Mouse (Mus musculus) embryo, embryonic 10.5 days (tissue): Measurements from ENCODE around the gene Cpa2.

Experiments
- DNase-seq: peaks from one replicate; pipeline ENCODE4 v3.0.0-alpha.2; 2015; ENCODE audit warnings: low spot score

Cpa2 gene

DNA sequence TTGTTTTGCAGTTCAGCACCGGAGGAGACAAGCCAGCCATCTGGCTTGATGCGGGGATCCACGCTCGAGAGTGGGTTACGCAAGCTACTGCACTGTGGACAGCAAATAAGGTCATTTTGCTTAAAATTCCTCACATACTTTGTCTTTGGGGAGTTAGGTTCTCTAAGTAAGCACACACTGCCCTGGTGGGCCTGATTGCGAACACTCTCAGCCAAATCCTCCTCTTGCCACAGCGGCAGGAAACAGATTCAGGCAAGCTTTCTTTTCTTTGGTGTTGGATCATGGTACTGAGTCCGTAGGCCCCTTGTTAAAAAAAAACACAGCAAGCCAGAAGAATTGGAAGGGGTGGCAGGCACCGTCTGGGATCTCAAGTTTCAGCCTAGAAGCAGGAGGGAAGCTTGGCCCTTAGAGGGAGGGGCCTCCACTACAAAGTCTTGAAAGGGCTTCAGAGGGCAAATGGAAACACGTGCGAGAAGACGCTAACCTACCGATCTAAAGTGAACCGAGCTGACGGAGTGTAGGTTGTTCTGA is 7.9 kb downstream of the Cpa2 start:
- DNase-seq, result peak; percentile 91

DNA sequence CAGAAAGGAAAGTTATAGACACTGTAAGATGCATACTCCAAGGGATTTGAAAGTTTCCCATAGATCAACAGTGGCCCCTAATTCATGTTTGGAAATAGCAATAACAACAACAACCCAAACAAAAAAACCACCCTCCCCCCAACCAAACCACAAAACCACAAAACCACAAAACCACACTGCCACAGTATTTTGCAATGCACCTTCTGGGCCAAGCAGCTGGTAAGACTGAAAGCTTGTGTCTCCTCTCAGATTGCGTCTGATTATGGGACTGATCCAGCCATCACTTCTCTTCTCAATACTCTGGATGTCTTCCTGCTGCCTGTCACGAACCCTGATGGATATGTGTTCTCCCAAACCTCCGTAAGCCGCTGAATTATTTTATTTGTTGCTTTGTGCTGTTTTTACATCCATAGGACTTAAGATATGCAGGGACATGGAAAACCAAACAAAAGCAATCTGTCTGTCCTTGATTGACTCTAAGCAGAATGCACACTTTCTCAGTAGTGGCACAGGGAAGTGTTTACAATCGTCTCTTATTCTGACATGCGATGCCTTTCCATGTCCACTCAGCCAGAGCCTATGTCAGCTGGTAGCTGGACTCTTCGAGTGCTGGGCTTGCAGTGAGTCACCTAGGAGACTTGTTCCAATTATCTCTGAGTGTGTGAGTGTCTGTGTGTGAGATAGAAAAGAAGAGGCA is 9.3 kb downstream of the Cpa2 start:
- peak; percentile 52 for DNase-seq

DNA sequence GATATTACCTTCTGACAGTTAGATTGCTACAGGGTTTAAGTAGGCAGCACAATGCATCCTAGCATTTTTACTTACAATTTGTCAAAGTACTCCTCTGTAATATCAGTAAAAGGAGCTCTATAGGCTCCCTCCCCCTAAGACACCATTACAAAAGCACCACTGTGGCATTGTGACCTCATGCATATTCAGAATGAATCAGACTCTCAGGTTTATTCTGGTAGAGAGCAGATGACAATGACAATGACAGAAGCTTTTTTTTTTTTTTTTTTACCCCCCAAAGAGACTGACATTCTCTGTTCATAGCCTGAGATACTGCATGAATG is 9.8 kb downstream of the Cpa2 start:
- peak; percentile 67 for DNase-seq

- peak; percentile 84 for DNase-seq
Measured at GRCm38 (mm10) chr6:30551644-30552580, 10.5 kb downstream of the Cpa2 start.

- no peak for DNase-seq
Measured at GRCm38 (mm10) chr6:30552628-30553027, 11.2 kb downstream of the Cpa2 start.

GRCm38 (mm10) chr6:30553381-30554010 is 12.1 kb downstream of the Cpa2 start:
- DNase-seq, result no peak

DNA sequence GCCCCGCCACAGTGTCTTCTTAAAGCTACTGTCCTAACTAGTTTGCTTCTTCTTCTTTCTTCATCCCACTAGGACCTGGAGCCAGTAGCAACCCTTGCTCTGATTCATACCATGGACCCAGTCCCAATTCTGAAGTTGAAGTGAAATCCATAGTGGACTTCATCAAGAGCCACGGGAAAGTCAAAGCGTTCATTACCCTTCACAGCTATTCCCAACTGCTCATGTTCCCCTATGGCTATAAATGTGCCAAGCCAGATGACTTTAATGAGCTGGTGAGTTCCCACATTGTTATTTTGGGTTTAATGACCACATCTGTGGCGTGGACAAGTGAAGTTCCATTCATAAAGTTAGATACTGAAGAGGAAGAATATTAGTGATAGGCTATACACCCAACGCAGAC is 12.7 kb downstream of the Cpa2 start:
- no peak for DNase-seq

DNA sequence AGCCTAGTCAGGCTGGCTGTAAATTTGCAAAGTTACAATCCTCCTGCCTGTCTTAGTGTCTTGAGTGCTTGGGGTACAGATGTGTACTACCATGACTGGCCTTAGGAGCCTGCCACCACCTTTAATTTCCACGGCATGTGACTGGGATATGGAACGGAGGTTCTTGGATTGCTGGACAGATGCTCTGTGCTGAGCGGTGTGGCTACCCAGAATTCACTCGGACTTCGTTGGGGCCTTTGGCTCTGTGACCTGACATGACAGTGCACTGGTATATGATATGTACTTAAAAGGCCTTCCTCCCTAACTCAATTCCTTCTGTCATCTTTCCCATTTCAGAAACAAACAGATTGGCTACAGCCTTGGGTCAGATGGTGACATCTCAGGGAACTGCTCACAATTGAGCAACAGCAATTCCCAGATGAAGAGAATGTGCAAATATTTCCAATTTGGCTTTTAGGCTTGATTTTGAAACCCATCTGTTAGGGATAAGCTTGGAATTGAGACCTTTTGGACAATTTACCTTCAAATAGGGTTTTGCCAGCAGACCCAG is 13.3 kb downstream of the Cpa2 start:
- no peak for DNase-seq

DNA sequence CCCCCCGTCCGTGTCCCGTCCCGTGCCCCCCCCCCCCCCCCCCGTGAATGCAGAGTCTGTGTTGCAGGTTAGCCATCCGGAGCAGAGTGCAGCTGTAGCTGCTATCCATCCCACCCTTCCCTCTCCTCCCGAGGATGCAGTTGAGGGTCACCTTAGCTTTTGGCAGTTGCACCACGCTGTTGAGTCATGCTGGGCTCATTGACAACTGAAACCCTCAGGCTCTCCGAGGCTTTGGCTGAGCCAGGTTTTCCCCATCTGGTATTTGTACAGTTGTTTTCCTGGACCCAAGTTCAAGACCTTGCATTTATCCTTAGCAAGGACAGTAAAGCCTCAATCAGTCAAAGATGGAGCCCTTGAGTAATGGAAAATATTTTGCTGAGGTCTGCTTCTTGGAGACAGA is 14.7 kb downstream of the Cpa2 start:
- DNase-seq, result no peak

- no peak for DNase-seq
Measured at GRCm38 (mm10) chr6:30559726-30560125, 18.3 kb downstream of the Cpa2 start.

DNA sequence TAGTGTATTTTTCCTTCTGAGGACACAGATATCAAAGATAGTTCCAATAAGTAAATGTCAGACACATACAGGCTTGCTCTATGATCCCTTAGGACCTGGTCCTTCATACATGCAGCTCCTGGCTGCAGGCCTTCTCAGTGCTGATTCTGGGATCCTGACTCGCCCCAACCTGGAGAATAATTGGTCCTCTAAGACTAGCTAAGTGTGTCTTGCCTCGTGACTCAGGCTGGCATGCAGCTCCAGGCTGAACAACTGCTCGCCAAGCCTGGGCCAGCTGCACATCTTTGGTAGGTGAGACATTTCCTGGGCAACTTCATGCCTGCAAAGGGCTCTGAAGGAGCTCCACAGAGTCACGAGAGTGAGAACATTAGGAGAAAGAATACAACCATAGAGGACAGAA is 20.8 kb downstream of the Cpa2 start:
- DNase-seq, result no peak

DNA sequence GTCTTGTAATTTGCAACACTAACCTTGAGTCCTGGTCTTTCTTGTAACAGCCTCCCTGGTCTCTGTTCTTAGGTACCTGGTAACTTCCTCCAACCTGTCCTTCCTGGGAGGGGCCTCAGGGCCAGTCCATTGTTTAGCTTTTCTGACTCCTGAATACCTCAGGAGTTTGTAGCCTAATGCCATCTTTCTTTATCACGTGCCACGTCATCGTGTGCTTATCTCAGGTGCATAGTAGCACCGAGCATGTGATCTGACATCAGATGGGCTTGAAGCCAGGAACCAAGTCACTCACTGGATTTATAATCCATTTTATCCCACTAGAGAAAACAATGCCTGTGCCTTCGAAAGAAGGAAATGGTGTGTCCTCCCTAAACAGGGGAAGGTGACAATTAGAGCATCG is 22.2 kb downstream of the Cpa2 start:
- no peak for DNase-seq

DNA sequence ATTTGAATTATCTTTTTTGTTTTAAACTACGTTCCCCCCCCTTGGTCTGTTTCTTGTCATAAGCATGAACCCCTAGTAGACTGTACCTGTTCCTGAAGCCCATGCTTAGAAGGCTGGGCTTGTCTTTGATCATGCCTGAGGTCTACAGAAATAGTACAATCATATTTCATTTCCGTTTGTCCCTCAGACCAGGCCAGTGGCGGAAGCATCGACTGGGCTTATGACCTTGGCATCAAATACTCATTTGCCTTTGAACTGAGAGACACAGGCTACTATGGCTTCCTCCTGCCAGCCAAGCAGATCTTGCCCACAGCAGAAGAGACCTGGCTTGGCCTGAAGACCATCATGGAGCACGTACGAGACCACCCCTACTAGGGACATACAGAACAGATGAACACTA is 22.7 kb downstream of the Cpa2 start:
- no peak for DNase-seq

DNA sequence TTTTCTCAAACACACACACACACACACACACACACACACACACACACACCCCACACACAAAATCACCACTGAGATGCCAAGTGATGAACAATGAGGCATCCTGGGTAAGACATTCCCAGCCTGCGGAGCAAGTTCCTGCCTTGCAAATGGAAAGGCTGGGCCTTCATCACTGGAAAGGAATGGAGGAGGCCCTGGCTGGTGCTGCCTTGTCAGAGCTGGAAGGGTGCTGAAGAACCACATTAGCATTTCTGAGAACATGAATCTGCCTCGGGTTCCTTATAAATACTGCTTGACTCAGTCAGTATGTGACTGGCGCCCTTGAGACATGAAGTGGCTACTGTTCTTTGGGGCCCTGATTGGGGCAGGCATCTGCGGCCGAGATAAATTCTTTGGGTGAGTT is 26.7 kb downstream of the Cpa2 start, which contains the start of gene Cpa4:
Gene Cpa4, plus strand, starts transcription at position 301 of the 400 bp plus-strand sequence.
- DNase-seq, result no peak

GRCm38 (mm10) chr6:30569331-30569730 is 27.9 kb downstream of the Cpa2 start:
- no peak for DNase-seq

DNA sequence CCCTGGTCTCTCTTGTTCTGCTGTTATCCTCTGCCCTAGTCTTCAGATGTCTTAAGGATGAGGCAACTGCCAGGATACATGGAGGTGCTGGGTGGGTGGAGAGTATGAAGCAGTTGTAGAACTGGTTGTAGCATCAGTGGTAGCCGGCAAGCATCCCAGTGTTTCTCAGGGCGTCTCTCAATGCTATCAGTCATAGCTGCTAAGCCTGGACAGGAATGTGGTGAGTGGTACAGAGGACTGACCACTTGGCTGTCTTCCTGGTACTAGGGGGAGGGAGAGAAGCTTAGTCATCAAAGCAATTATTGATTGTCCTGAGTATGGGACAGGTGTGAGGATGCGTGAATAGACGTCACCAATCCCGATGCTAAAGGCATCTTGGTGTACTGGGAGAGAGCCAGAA is 28.6 kb downstream of the Cpa2 start:
- no peak for DNase-seq

DNA sequence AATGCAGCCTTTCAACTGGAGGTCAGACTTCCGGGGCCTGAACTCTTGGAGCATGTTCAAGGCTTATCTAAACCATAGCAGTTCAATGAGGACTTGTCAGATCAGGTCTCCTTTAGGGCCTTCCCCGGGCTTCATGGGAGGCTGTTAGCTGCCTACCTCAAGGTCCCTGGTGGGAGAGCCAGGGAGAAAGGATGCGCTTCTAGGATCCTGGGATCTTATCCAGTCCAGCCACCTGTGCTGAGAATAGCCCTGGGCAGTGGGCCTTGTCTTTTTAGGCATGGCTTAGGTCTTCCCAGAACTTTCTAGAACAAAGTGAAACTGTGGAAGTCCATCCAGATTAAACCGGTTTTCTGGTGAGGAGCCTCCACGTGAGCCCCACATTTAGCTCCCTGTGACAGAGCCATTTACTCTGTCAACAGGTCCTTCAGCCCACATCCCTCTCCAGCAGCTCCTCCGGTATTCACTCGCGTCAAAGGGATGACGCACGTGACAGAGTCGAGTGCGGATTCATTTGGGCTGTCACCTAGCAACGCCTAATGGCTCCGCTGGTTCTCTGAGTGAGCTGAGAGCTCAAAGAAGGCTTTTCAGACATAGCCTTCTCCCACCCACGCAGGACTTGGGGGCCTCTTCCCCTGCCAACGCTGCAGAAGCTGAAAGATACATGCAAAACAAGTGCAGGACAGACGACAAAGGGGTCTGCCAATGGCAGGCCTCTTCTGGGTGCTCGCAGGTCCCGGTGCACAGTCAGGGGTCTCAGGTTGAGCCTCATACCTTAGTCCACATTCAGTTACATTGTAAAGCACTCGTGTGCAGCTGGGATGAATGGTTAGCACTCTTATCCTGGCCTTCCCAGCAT is 31.3 kb downstream of the Cpa2 start:
- peak; percentile 82 for DNase-seq

- DNase-seq, result no peak
Measured at GRCm38 (mm10) chr6:30573380-30573779, 32.0 kb downstream of the Cpa2 start.

DNA sequence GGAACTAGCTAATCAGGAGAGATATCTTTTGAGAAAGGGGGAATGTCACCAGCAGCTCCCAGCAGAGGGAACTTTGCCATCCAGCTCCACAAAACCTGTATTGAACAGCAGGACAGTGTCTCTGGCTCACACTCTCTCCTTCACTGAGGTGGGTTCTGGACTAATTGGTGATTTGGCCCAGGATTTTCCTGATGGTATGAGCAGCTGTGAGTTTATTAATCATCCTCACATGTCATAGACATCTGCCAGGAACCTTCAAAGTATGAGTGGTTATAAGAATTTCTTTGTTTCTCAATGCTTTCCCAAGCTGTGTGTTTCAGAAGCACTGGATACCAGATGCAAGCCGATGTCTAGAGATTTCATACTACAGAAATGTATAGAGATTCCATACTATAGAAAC is 33.6 kb downstream of the Cpa2 start:
- no peak for DNase-seq

- DNase-seq, result peak; percentile 47
Measured at GRCm38 (mm10) chr6:30576477-30577203, 35.3 kb downstream of the Cpa2 start.
